Mouse (Mus musculus) hindbrain, embryonic 10.5 days (tissue): ENCODE measurements around the gene Dennd5b. TPM values are rescaled to one million over a fixed set of nuclear protein-coding genes. Genes with fewer than 3 reads are reported as not detected.
"Not testable (repeated sequence)": the region's sequence is repeated elsewhere in the genome, so short reads cannot be mapped to it uniquely, and the experiment has no call there.

Experiments used
- DNase-seq: peaks from one replicate; pipeline ENCODE4 v3.0.0-alpha.2; 2017; ENCODE audit warnings: low spot score
- H3K27ac ChIP-seq: fragments of 300-500 bp; sonication (generic); 2 replicates; pipeline ENCODE4 v1.5.1; 2016; ENCODE audit warnings: mild to moderate bottlenecking, moderate library complexity
- H3K27me3 ChIP-seq: fragments of 300-500 bp; sonication (generic); 2 replicates; pipeline ENCODE4 v1.6.1; 2016; ENCODE audit warnings: mild to moderate bottlenecking; ENCODE audit not compliant: poor library complexity, insufficient read depth, severe bottlenecking
- H3K36me3 ChIP-seq: fragments of 300-500 bp; sonication (generic); 2 replicates; pipeline ENCODE4 v1.6.1; 2016; ENCODE audit warnings: mild to moderate bottlenecking, moderate library complexity
- H3K4me1 ChIP-seq: fragments of 300-500 bp; sonication (generic); replicated peaks from 2 replicates; pipeline ENCODE4 v1.6.1; 2016; ENCODE audit warnings: mild to moderate bottlenecking
- H3K4me3 ChIP-seq: fragments of 300-500 bp; sonication (generic); 2 replicates; pipeline ENCODE4 v1.5.1; 2016; ENCODE audit warnings: mild to moderate bottlenecking, moderate library complexity
- H3K9me3 ChIP-seq: fragments of 300-500 bp; sonication (generic); 2 replicates; pipeline ENCODE4 v1.6.1; 2016; ENCODE audit warnings: mild to moderate bottlenecking, moderate library complexity
- WGBS: fragments of 180-500 bp; shearing (Covaris S2); methylation state at CpG from one replicate; pipeline ENCODE4 v1.1.7; 2016; 5-methylcytosine and 5-hydroxymethylcytosine counted together
- polyA plus RNA-seq: library from polyadenylated mRNA; unstranded; fragments of >200 nt; fragmentation: Nextera tagmentation; extraction: Ambion mirVana; gene quantifications from 2 replicates; pipeline ENCODE4 v1.2.1, GENCODE M21; 2016

The Dennd5b gene
- polyA plus RNA-seq, 1 experiment from 2014 or later, result 10.5 TPM

- 66% methylated on average over 2 of the region's 3 CpGs for WGBS
These were observed 111.5 kb downstream of the Dennd5b start for GRCm38 (mm10) chr6:148989792-148990491.

GRCm38 (mm10) chr6:148986003-148986402 lies 115.5 kb downstream of the Dennd5b start:
- no peak for DNase-seq
- Histone ChIP-seq H3K4me1 (peaks cover 20% of the 10 kb centered on the region), H3K9me3 (no peaks in the 10 kb centered on the region), H3K27me3 (no peaks in the 10 kb centered on the region), H3K4me3 (no peak overlapping the region), H3K36me3 (0 out of 2 replicates have a peak, but pooled peaks cover 4% of the 10 kb centered on the region), H3K27ac (no peak overlapping the region)
- WGBS, result 82% methylated on average over 4 of the region's 4 CpGs

More at GRCm38 (mm10) chr6:148989792-148990491, 111.5 kb downstream of the Dennd5b start:
- H3K27ac ChIP-seq, H3K27me3 ChIP-seq, DNase-seq, H3K9me3 ChIP-seq, H3K4me3 ChIP-seq: not testable (repeated sequence)
- Histone ChIP-seq H3K4me1 (peaks cover 41% of the 10 kb centered on the region), H3K36me3 (0 out of 2 replicates have a peak, but pooled peaks cover 10% of the 10 kb centered on the region)

- H3K27me3 ChIP-seq, result no peaks in the 10 kb centered on the region
- 76% methylated on average over 3 of the region's 3 CpGs for WGBS
- DNase-seq, result no peak
- H3K4me3 ChIP-seq, result no peak overlapping the region
- no peaks in the 10 kb centered on the region for H3K9me3 ChIP-seq
- H3K36me3 ChIP-seq, result no peaks in the 10 kb centered on the region
- peaks cover 17% of the 10 kb centered on the region for H3K4me1 ChIP-seq
- H3K27ac ChIP-seq, result no peak overlapping the region
These were observed 121.0 kb downstream of the Dennd5b start for GRCm38 (mm10) chr6:148980495-148980894.

DNA sequence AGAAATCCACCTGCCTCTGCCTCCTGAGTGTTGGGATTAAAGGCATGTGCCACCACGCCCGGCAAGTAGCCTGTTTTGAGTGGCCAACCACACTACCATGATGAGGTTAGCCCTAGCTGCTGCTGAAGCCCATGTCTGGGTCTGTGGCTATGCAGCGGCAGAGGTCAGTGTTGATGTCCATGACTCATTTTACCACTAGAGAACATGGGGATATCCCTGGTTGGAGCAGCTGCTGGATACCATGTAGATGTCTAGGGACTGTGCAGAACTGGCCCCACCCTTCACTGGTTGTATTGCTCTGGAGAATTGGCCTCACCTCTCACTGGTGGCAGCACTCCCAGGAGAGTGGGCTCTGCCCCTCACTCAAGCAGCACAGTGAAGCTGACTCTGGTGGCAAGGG lies 126.4 kb downstream of the Dennd5b start:
- DNase-seq, result no peak
- Histone ChIP-seq H3K4me3 (no peak overlapping the region), H3K36me3 (no peaks in the 10 kb centered on the region), H3K27me3 (no peaks in the 10 kb centered on the region), H3K9me3 (no peaks in the 10 kb centered on the region), H3K4me1 (peaks cover 13% of the 10 kb centered on the region), H3K27ac (no peak overlapping the region)
- 93% methylated on average over 3 of the region's 3 CpGs for WGBS

DNA sequence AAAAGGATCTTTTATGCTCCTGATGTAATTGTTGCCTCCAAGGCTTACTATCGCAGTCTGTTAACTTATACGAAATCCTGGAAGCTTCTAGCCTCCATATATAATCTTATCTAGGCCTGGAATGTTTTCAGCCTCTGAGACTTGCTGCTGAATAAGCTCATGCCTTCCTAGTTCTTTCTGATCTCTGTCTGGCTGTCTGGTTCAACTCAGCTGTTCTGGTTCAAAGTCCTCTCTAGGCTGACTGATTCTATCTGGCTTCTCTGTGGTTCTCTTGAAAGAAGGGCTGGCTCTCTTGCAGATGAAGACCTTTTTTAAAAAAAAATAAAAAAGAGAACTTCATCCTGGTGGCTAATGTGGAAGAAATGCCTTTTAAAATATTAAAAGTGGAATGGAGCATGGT lies 128.6 kb downstream of the Dennd5b start:
- no peak for DNase-seq
- no peaks in the 10 kb centered on the region for H3K27me3 ChIP-seq
- H3K4me3 ChIP-seq, result no peak overlapping the region
- peaks cover 13% of the 10 kb centered on the region for H3K4me1 ChIP-seq
- no peaks in the 10 kb centered on the region for H3K36me3 ChIP-seq
- H3K9me3 ChIP-seq, result no peaks in the 10 kb centered on the region
- H3K27ac ChIP-seq, result no peak overlapping the region
- WGBS, result 75% methylated on average over 2 of the region's 2 CpGs

DNA sequence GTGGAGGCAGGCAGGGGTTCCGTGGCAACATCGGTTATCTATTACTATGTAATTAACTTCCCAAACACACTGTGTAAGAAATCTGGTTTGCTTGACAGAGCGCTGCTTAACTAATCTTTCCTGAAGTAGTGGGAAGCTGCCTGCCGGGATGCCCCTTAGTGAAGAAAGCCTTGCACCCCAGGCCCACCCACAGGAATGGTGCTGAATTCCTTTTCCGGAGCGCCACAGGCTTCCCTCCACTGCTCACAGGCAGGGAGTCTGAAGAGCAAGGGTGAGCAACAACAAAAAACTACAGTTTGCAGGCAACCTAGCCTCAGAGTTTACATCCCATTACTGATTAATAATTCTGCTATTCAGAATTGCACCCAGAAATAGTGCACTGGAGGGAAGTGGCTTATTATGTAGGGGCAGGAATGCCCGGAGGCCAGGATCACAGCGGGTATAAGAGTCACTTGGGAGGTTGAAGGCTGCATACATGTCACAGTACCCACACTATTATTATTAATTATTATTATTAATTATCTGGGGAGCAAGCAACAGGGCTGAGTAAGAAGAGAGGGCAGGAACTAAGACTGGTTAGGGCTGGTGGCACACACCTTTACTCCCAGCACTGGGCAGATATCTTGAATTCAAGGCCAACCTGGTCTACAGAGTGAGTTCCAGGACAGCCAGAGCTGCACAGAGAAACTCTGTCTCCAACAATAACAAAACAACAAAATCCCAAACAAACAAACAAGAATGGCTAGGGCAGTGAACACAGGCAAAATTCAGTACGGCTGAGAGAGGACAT lies 129.2 kb downstream of the Dennd5b start:
- H3K4me1 ChIP-seq, result peaks cover 13% of the 10 kb centered on the region
- peak; percentile 7 for DNase-seq
- no peak overlapping the region for H3K27ac ChIP-seq
- WGBS, result 22% methylated on average over 9 of the region's 9 CpGs
- H3K36me3 ChIP-seq, result no peaks in the 10 kb centered on the region
- H3K27me3 ChIP-seq, result no peaks in the 10 kb centered on the region
- H3K4me3 ChIP-seq, result no peak overlapping the region
- no peaks in the 10 kb centered on the region for H3K9me3 ChIP-seq

DNA sequence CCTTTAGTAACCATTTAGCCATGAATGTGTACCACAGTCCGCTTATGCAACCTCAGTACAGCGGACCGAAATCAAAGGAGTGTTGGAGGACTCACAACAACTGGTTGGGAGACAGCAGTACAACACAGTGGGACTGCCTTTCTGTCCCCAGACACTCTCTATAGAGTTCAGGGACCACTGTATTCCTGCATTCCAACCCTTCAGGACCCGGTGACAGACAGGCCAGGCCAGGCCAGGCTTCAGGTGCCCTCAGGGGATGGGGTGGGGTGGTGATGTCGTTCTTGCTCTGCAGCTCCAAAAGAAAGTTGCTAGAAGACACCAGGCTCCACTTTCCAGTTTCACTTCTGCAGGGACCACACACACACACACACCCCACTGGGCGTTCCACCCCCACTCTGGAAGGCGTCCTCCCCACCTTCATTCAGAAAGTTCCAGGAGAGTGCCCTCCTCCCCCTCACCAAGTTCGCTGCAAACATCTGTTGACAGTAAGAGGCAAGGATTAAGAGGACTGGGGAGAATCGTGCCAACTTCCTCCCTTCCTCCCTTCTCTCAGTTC lies 130.0 kb downstream of the Dennd5b start:
- H3K4me3 ChIP-seq, result no peak overlapping the region; the same call in 1 of the 2 replicates
- H3K4me1 ChIP-seq, result peaks cover 13% of the 10 kb centered on the region
- H3K36me3 ChIP-seq, result no peaks in the 10 kb centered on the region
- no peaks in the 10 kb centered on the region for H3K9me3 ChIP-seq
- WGBS, result 31% methylated on average over 9 of the region's 9 CpGs
- peak overlapping the region; percentile 59; the same call in 1 of the 2 replicates for H3K27ac ChIP-seq
- H3K27me3 ChIP-seq, result no peaks in the 10 kb centered on the region
- DNase-seq, result no peak

DNA sequence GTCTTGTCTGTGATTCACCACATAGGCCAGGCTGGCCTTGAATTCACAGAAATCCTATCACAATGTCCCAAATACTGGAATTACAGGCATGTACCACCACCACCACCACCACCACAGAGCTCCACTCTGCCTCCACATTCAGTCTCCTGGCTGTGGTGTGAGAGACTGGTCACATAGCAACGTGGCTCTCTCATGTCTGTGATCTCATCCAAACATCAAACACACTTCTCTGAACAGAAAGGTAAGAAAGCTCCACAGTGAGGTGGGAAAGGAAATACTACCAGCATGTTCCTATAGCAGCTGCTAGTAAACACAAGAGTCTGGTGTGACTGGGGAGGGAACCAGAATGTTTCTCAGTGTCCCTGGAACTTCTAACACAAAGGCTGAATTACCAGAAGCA lies 140.2 kb downstream of the Dennd5b start:
- WGBS, result 59% methylated on average over 1 of the region's 1 CpGs
- H3K36me3 ChIP-seq, result no peaks in the 10 kb centered on the region
- DNase-seq, result no peak
- no peak overlapping the region for H3K4me3 ChIP-seq
- H3K9me3 ChIP-seq, result no peaks in the 10 kb centered on the region
- no peaks in the 10 kb centered on the region for H3K4me1 ChIP-seq
- H3K27ac ChIP-seq, result no peak overlapping the region
- no peaks in the 10 kb centered on the region for H3K27me3 ChIP-seq

DNA sequence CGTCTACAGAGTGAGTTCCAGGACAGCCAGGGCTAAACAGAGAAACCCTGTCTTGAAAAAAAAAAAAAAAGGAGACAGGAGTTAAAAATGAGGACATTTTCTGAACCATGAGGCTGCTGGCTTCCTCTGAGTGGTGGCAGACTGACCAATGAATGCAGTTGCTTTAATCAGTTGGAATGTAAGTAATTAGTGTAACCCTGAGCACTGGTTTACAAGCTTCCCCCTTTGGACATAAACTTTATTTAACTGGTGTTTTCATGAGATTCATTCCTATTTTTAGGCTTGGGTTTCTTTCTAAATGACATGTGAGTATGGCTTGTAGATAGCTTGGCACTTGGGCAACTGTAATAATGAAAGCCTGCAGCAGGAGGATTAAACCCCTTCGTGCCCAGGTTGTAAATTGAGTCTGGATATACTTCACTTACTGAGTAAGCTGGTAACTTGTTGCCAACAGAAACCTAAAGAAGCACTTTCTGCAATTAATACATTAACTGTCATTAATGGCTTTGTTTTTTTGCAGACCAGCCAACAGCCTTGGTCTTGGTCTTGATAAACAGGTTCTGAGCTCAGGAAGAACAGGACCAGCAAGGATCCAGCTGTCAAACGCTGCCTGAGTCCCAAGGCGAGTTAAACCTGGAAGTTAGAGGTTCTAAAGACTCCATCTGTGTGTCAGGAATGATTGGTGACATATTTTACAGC lies 141.8 kb downstream of the Dennd5b start:
- DNase-seq, result no peak
- Histone ChIP-seq H3K4me1 (no peaks in the 10 kb centered on the region), H3K27ac (no peak overlapping the region), H3K9me3 (no peaks in the 10 kb centered on the region), H3K36me3 (no peaks in the 10 kb centered on the region), H3K4me3 (no peak overlapping the region), H3K27me3 (no peaks in the 10 kb centered on the region)
- WGBS, result 70% methylated on average over 4 of the region's 4 CpGs

DNA sequence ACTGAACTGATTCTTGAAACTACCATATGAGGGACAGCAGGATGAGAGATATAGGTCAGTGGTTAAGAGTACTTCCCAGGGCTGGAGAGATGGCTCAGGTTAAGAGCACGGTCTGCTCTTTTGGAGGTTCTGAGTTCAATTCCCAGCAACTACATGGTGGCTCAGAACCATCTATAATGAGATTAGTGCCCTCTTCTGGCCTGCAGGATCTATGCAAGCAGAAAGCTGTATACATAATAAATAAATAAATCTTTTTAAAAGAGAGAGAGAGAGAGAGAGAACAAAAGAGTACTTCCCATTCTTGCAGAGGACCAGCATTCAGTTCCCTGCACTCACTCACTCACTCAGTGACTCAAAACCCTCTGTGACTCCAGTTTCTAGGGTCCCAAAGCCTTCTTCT lies 142.8 kb downstream of the Dennd5b start:
- H3K27me3 ChIP-seq, result no peaks in the 10 kb centered on the region
- no peaks in the 10 kb centered on the region for H3K4me1 ChIP-seq
- no peak overlapping the region for H3K4me3 ChIP-seq
- no peaks in the 10 kb centered on the region for H3K9me3 ChIP-seq
- no peak for DNase-seq
- H3K27ac ChIP-seq, result no peak overlapping the region
- WGBS, result 98% methylated on average over 1 of the region's 1 CpGs
- no peaks in the 10 kb centered on the region for H3K36me3 ChIP-seq

- Histone ChIP-seq H3K9me3 (no peaks in the 10 kb centered on the region), H3K27ac (no peak overlapping the region), H3K27me3 (no peaks in the 10 kb centered on the region), H3K36me3 (no peaks in the 10 kb centered on the region), H3K4me1 (no peaks in the 10 kb centered on the region), H3K4me3 (no peak overlapping the region)
- WGBS, result 86% methylated on average over 3 of the region's 3 CpGs
- DNase-seq, result no peak
These were observed 144.4 kb downstream of the Dennd5b start for GRCm38 (mm10) chr6:148957046-148957445.

GRCm38 (mm10) chr6:148955641-148956420 lies 145.6 kb downstream of the Dennd5b start:
- H3K9me3 ChIP-seq, result no peaks in the 10 kb centered on the region
- no peak overlapping the region for H3K4me3 ChIP-seq
- H3K27me3 ChIP-seq, result no peaks in the 10 kb centered on the region
- no peak for DNase-seq
- H3K36me3 ChIP-seq, result no peaks in the 10 kb centered on the region
- no peak overlapping the region for H3K27ac ChIP-seq
- 0 out of 2 replicates have a peak, but pooled peaks cover 2% of the 10 kb centered on the region for H3K4me1 ChIP-seq
